Mouse (Mus musculus) hindbrain, embryonic 15.5 days (tissue): ENCODE results near the gene Lce1c. TPM values are rescaled to one million over a fixed set of nuclear protein-coding genes. Genes with fewer than 3 reads are reported as not detected.
"Not testable (repeated sequence)": the region's sequence is repeated elsewhere in the genome, so short reads cannot be mapped to it uniquely, and the experiment has no call there.

Experiments used
- ATAC-seq: fragments of 200-750 bp; cut with Nextera tagmentation; 2 replicates; pipeline ENCODE4 v1.8.0; 2017; ENCODE audit warnings: low read depth, moderate number of reproducible peaks, moderate TSS enrichment; ENCODE audit not compliant: low FRiP score
- H3K27ac ChIP-seq: fragments of 300-500 bp; sonication (generic); replicated peaks from 2 replicates; pipeline ENCODE4 v1.5.1; 2015; ENCODE audit warnings: mild to moderate bottlenecking, inconsistent platforms
- H3K27me3 ChIP-seq: fragments of 300-500 bp; sonication (generic); 2 replicates; pipeline ENCODE4 v1.6.1; 2015; ENCODE audit warnings: control low read depth, inconsistent platforms
- H3K36me3 ChIP-seq: fragments of 300-500 bp; sonication (generic); 2 replicates; pipeline ENCODE4 v1.6.1; 2015; ENCODE audit warnings: control low read depth, inconsistent platforms
- H3K4me1 ChIP-seq: fragments of 300-500 bp; sonication (generic); replicated peaks from 2 replicates; pipeline ENCODE4 v1.6.1; 2015; ENCODE audit warnings: control low read depth, inconsistent platforms
- H3K4me2 ChIP-seq: fragments of 300-500 bp; sonication (generic); 2 replicates; pipeline ENCODE4 v1.6.1; 2015; ENCODE audit warnings: moderate library complexity, mild to moderate bottlenecking, inconsistent platforms
- H3K4me3 ChIP-seq: fragments of 300-500 bp; sonication (generic); 2 replicates; pipeline ENCODE4 v1.5.1; 2015; ENCODE audit warnings: mild to moderate bottlenecking, inconsistent platforms
- H3K9ac ChIP-seq: fragments of 300-500 bp; sonication (generic); 2 replicates; pipeline ENCODE4 v1.6.1; 2015; ENCODE audit warnings: inconsistent platforms
- H3K9me3 ChIP-seq: fragments of 300-500 bp; sonication (generic); 2 replicates; pipeline ENCODE4 v1.6.1; 2016; ENCODE audit warnings: control low read depth, inconsistent platforms
- WGBS: fragments of 180-500 bp; shearing (Covaris S2); methylation state at CpG from one replicate; pipeline ENCODE4 v1.1.7; 2015; 5-methylcytosine and 5-hydroxymethylcytosine counted together
- polyA plus RNA-seq: library from polyadenylated mRNA; unstranded; fragments of >200 nt; fragmentation: Nextera tagmentation; extraction: Ambion mirVana; gene quantifications from 2 replicates; pipeline ENCODE4 v1.2.1, GENCODE M21; 2015

The Lce1c gene
- polyA plus RNA-seq, result not detected in 2 replicates

GRCm38 (mm10) chr3:92678947-92679346, at the start of gene Lce1c:
Gene Lce1c (plus strand): TSS chr3:92679247.
- no peak for ATAC-seq
- Histone ChIP-seq H3K4me1 (no peaks in the 10 kb centered on the region), H3K27me3 (no peaks in the 10 kb centered on the region), H3K4me2 (no peak within 1 kb of the TSS), H3K9ac (no peak within 1 kb of the TSS), H3K9me3 (no peaks in the 10 kb centered on the region), H3K27ac (no peak within 1 kb of the TSS), H3K36me3 (no peaks in the 10 kb centered on the region), H3K4me3 (no peak within 1 kb of the TSS)
- 97% methylated on average over 4 of the region's 4 CpGs for WGBS

GRCm38 (mm10) chr3:92637745-92638652, 41.0 kb upstream of the Lce1c start:
- Histone ChIP-seq H3K36me3 (no peaks in the 10 kb centered on the region), H3K4me1 (no peaks in the 10 kb centered on the region), H3K9me3 (no peaks in the 10 kb centered on the region), H3K4me3 (no peak overlapping the region), H3K9ac (no peak overlapping the region), H3K27ac (no peak overlapping the region), H3K4me2 (no peak overlapping the region), H3K27me3 (no peaks in the 10 kb centered on the region)
- ATAC-seq, result peak; percentile 42; the same call in 1 of the 2 replicates
- 29% methylated on average over 1 of the region's 1 CpGs for WGBS

DNA sequence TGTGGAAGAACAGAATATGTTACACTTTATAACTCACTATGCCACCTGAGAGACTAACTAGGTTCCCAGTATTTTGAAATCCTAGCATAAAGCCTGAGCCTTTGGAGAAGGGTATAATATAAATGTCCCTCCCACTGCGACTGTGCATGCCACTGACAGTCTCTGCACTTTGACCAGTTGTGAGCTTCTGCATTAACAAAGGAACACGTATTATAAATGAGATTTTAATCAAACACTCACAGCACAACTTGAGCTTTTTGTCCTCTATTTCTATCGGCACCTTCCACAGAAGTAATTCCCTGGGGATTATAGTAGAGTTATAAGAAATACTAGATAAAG, 40.4 kb upstream of the Lce1c start:
- Histone ChIP-seq H3K4me1 (no peaks in the 10 kb centered on the region), H3K4me3 (no peak overlapping the region), H3K9ac (no peak overlapping the region), H3K36me3 (no peaks in the 10 kb centered on the region), H3K27me3 (no peaks in the 10 kb centered on the region), H3K27ac (no peak overlapping the region), H3K9me3 (no peaks in the 10 kb centered on the region), H3K4me2 (no peak overlapping the region)
- ATAC-seq, result no peak
- 71% methylated on average over 3 of the region's 3 CpGs for WGBS

GRCm38 (mm10) chr3:92639854-92640253, 39.2 kb upstream of the Lce1c start:
- no peaks in the 10 kb centered on the region for H3K36me3 ChIP-seq
- 91% methylated on average over 15 of the region's 15 CpGs for WGBS
- no peak overlapping the region for H3K4me2 ChIP-seq
- no peak overlapping the region for H3K27ac ChIP-seq
- no peaks in the 10 kb centered on the region for H3K27me3 ChIP-seq
- no peaks in the 10 kb centered on the region for H3K4me1 ChIP-seq
- H3K9ac ChIP-seq, result no peak overlapping the region
- no peaks in the 10 kb centered on the region for H3K9me3 ChIP-seq
- H3K4me3 ChIP-seq, result no peak overlapping the region
- no peak for ATAC-seq

DNA sequence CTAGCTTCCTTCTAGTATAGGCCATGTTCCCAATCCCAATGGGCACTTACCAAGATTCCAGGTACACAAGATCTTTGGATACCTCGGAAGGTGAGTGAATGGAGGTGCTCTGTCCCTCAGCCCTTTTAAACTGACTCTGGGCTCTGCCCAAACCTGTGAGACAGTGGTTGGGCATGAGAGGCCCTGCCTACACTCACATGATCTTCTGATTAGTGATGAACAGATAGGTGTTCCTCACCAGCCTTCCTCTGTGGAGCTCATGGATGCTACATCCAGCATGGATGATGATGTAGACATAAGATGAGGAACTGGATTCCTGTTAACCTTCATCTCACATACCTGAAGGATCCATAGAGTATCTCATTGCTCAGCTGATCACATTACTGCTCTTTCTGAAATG, 30.8 kb upstream of the Lce1c start, which contains the start of gene Lce1a1:
Lce1a1 (minus strand) TSS at position 101 of the 400 bp plus-strand sequence.
- Histone ChIP-seq H3K27me3 (no peaks in the 10 kb centered on the region), H3K4me2 (no peak within 1 kb of the TSS), H3K4me3 (no peak within 1 kb of the TSS), H3K9ac (no peak within 1 kb of the TSS), H3K27ac (no peak within 1 kb of the TSS), H3K4me1 (no peaks in the 10 kb centered on the region), H3K36me3 (no peaks in the 10 kb centered on the region), H3K9me3 (no peaks in the 10 kb centered on the region)
- no peak for ATAC-seq
- 93% methylated on average over 1 of the region's 1 CpGs for WGBS

GRCm38 (mm10) chr3:92656826-92657225, 22.2 kb upstream of the Lce1c start, which contains the start of gene Lce1b:
Gene Lce1b (minus strand): TSS chr3:92656926.
- H3K4me2 ChIP-seq, result no peak within 1 kb of the TSS
- H3K4me1 ChIP-seq, result no peaks in the 10 kb centered on the region
- H3K27me3 ChIP-seq, result no peaks in the 10 kb centered on the region
- no peak within 1 kb of the TSS for H3K9ac ChIP-seq
- H3K4me3 ChIP-seq, result no peak within 1 kb of the TSS
- no peak within 1 kb of the TSS for H3K27ac ChIP-seq
- ATAC-seq, result no peak
- H3K9me3 ChIP-seq, result no peaks in the 10 kb centered on the region
- no peaks in the 10 kb centered on the region for H3K36me3 ChIP-seq

- H3K27ac ChIP-seq, result no peak within 1 kb of the TSS
- no peaks in the 10 kb centered on the region for H3K27me3 ChIP-seq
- H3K4me2 ChIP-seq, result no peak within 1 kb of the TSS
- no peaks in the 10 kb centered on the region for H3K9me3 ChIP-seq
- no peak within 1 kb of the TSS for H3K9ac ChIP-seq
- no peak within 1 kb of the TSS for H3K4me3 ChIP-seq
- ATAC-seq, result no peak
- H3K36me3 ChIP-seq, result no peaks in the 10 kb centered on the region
- H3K4me1 ChIP-seq, result no peaks in the 10 kb centered on the region
These were observed 8.8 kb upstream of the Lce1c start, which contains the start of gene Lce1a2 for GRCm38 (mm10) chr3:92670215-92670614. Gene Lce1a2 (minus strand): TSS chr3:92670315.

DNA sequence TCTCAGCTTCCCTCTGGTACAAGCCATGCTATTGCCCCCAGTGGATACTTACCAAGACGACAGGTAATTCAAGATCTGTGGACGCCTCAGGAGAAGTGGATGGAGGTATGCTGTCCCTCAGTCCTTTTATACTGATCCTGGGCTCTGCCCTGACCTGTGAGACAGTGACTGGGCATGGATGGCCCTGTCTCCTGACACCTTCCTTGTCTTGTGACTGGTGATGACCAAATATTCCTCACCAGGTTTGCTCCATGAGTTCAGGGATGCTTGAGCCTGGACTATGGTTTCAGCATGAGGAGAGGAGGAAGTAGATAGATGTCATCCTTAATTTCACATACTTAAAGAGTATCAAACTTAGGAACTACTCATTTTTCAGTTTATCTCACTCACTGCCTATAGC, 8.1 kb downstream of the Lce1c start, which contains the start of gene Lce1d:
Lce1d (minus strand) TSS at position 101 of the 400 bp plus-strand sequence.
- no peak within 1 kb of the TSS for H3K4me2 ChIP-seq
- ATAC-seq, result no peak
- WGBS, result 74% methylated on average over 2 of the region's 2 CpGs

DNA sequence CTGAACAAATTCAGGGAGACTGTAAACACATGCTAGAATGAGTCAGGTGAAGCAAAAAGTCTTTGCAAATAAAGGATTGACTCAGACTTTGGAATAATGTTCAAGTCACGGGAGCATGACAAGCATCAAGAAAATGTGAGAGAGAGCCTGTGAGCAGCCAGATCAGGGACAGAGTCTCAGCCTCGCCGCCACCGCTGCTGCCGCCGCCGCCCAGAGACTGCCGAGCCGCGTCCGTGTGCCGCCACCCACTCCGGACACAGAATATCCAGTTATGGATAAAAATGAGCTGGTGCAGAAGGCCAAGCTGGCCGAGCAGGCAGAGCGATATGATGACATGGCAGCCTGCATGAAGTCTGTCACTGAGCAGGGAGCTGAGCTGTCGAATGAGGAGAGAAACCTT, 10.1 kb downstream of the Lce1c start:
- not testable (repeated sequence) for H3K4me1 ChIP-seq, H3K27ac ChIP-seq, H3K4me2 ChIP-seq, ATAC-seq, H3K36me3 ChIP-seq, H3K9ac ChIP-seq, H3K9me3 ChIP-seq, H3K4me3 ChIP-seq, H3K27me3 ChIP-seq
- WGBS, result 93% methylated on average over 16 of the region's 16 CpGs

More for the DNA sequence above, 8.1 kb downstream of the Lce1c start, which contains the start of gene Lce1d:
- Histone ChIP-seq H3K4me1 (no peaks in the 10 kb centered on the region), H3K36me3 (no peaks in the 10 kb centered on the region), H3K9ac (no peak within 1 kb of the TSS), H3K4me3 (no peak within 1 kb of the TSS), H3K9me3 (no peaks in the 10 kb centered on the region), H3K27me3 (no peaks in the 10 kb centered on the region), H3K27ac (no peak within 1 kb of the TSS)

DNA sequence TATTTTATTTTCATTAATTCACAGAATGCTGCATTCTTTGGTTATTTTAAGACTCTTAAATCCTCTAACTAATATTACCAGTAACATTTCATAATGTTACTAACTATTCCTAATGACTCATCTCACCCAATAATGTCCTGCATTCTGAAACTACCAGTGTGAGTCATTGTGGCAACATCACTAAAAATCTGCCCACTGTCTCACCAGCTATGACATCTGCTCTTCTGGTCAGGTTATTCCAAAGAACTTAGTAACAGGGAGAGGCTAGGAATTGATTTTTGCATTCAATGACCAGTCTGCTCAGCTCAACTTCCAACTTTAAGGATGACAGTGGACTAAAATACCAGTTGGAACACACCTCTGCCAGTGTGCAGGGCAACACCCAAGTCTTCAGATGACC, 12.6 kb downstream of the Lce1c start:
- no peak for ATAC-seq
- no peaks in the 10 kb centered on the region for H3K4me1 ChIP-seq

DNA sequence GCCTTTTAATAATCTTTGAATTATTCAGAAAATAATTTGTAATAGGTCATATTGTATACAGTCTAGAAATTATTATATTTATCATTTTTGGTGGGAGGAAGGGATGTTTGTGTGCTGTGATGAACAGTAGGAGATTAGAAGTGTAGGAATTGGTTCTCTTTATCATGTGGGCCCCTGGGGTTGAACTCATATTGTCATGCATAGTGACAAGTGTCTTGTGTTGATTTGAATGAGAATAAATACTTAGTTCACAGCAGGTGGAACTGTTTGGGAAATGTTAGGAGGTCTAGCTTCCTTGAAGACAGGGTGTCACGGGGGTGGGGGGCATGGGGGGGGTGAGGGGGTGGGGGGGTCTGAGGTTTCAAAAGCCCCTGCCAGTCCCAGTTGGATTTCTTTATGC, 15.6 kb downstream of the Lce1c start:
- H3K9me3 ChIP-seq, result no peaks in the 10 kb centered on the region
- no peaks in the 10 kb centered on the region for H3K36me3 ChIP-seq
- no peak overlapping the region for H3K4me2 ChIP-seq
- H3K4me3 ChIP-seq, result no peak overlapping the region
- H3K27me3 ChIP-seq, result no peaks in the 10 kb centered on the region
- H3K4me1 ChIP-seq, result no peaks in the 10 kb centered on the region
- 6% methylated on average over 1 of the region's 1 CpGs for WGBS
- H3K27ac ChIP-seq, result no peak overlapping the region
- H3K9ac ChIP-seq, result no peak overlapping the region
- ATAC-seq, result no peak

More for the DNA sequence above, 12.6 kb downstream of the Lce1c start:
- no peak overlapping the region for H3K9ac ChIP-seq
- no peaks in the 10 kb centered on the region for H3K9me3 ChIP-seq
- H3K27ac ChIP-seq, result no peak overlapping the region
- no peaks in the 10 kb centered on the region for H3K27me3 ChIP-seq
- H3K4me2 ChIP-seq, result no peak overlapping the region
- H3K36me3 ChIP-seq, result no peaks in the 10 kb centered on the region
- H3K4me3 ChIP-seq, result no peak overlapping the region

DNA sequence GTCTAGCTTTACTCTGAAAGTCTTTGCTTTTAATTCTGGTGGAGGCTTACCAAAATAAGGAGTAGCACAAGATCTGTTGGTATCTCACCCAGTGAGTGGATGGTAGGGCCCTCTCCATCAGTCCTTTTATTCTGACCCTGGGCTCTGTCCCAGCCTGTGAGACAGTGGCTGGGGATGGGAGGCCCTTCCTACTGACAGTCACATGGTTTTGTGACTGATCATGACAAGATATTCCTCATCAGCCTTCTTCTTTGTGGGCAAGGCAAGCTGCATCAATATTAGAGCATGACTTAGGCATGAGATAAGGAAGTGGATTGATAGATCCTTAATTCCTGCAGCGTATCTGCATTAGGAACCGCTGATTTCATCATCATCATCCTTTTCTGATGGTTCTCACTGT, 29.9 kb downstream of the Lce1c start, which contains the start of gene Lce1e:
Lce1e (minus strand) TSS at position 101 of the 400 bp plus-strand sequence.
- Histone ChIP-seq H3K27ac (no peak within 1 kb of the TSS), H3K9ac (no peak within 1 kb of the TSS), H3K9me3 (no peaks in the 10 kb centered on the region), H3K27me3 (no peaks in the 10 kb centered on the region), H3K4me1 (no peaks in the 10 kb centered on the region), H3K36me3 (no peaks in the 10 kb centered on the region), H3K4me3 (no peak within 1 kb of the TSS), H3K4me2 (no peak within 1 kb of the TSS)
- WGBS, result 95% methylated on average over 2 of the region's 2 CpGs
- ATAC-seq, result no peak
